Mouse (Mus musculus) layer of hippocampus, adult 11-12 months (tissue): ENCODE data around the gene Ppp1r15a.
"Not testable (repeated sequence)": the region's sequence is repeated elsewhere in the genome, so short reads cannot be mapped to it uniquely, and the experiment has no call there.

Experiments used
- DNase-seq: peaks from one replicate; pipeline ENCODE4 v3.0.0; 2022; ENCODE audit warnings: low spot score

Gene Ppp1r15a

DNA sequence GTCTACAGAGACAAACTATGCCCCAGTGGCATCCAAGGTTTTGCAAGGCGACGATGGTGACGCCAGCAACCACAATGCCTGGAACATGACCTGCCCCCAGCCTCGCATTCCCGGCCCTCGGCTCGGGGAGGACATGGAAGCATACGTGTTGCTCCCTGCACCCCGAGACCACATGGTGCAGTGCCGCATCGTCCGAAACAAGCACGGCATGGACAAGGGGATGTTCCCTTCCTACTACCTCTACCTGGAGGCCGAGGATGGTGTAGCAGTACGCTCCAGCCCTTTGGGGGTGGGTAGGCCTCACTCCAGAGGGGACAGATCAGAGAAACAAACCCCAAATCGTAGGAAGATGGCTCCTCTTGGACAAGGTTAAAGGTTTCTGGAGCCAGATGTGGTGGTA lies 7.5 kb downstream of the Ppp1r15a start:
- DNase-seq = no peak

DNA sequence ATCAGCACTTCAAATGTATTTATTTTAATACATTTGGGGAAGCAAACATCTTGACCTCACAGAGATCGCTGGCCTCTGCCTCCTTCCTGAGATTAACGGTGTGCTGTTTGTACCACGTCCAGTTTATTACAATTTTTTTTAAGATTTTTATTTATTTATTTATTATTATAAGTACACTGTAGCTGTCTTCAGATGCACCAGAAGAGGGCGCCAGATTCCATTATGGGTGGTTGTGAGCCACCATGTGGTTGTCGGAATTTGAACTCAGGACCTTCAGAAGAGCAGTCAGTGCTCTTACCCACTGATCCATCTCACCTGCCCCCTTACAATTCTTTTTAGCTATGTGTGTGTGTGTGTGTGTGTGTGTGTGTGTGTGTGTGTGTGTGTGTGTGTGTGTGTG lies 9.2 kb downstream of the Ppp1r15a start:
- DNase-seq = not testable (repeated sequence)

DNA sequence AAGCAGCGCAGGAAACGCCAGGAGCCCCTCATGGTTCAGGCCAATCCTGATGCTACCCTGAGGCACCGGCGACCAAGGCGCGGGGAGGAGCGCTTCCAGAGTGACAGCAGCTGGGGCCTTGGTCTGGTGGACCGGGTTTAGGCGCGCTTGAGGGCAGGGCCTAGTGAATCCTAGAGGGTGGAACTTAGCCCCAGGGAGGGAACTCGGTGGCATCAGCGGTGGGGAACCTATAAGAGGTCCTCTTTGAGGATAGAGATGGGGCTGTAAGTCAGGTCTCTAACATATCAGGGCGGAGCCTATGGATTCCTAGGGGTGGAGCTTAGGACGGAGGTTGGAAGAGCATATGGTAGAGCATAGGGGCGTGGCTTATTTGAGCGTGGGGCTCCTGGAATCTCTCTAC lies 10.6 kb downstream of the Ppp1r15a start:
- no peak for DNase-seq

DNA sequence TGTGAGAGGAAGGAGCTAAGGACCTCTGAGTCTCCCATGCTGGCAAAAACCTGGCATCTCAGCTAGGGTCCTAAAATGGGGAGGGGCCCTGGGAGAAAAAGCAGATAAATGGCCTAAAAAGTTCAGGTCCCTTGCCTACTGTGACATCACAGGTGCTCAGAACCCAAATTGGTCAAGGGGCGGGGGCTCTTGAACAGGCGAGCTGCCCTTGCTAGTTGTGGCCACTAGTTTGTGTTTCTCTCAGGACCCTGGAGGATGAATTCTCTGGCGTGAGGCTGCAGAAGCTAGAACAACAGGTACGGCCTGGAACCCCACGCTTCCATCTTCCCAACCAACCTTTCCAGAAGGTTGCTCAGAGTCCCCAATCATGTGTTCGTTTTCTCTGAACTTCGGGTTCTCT lies 11.7 kb downstream of the Ppp1r15a start:
- no peak for DNase-seq

DNA sequence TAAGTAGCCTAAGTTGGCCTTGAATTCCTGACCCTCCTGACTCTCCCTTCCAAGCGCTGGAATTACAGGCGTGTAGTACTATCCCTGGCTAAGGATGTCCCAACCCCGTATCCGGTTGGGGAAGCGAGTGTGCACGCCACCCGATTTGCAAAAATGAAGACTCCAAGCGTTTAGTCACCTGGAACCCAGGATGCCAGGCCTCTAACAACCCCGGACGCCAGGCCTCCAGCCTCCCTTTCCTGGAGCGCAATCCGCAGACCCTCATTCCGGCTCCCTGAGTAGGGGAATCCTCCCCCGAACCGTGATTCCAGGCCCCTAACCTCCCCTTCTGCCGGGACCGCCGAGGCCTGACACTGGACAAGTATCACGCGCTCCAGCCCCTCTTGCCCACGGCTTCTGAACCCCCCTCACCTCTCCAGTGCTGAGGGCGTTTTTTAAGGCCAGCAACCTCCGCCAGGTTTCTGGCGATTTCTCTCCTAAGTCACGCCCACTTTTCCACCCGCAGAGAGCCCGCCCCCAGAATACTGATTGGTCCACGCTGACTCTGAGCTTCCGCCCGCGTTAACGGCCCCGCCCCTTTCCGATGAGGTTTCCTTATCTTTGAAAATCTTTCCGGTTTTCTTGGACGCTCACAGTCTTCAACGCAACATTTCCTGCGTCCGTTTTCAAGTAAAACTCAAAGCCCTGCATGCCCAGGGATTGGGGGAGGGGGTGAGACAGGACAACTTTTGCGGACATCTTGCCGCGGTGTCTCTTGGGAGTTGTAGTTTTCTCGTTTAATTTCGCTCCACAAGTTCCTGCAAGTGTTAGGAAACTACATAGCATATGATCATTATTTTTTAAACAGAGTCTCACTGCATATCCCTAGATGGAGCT lies 15.9 kb downstream of the Ppp1r15a start, which contains the start of gene Nucb1:
Gene Nucb1, minus strand, starts transcription at position 495 of the 876 bp plus-strand sequence.
- DNase-seq = peak; percentile 91

DNA sequence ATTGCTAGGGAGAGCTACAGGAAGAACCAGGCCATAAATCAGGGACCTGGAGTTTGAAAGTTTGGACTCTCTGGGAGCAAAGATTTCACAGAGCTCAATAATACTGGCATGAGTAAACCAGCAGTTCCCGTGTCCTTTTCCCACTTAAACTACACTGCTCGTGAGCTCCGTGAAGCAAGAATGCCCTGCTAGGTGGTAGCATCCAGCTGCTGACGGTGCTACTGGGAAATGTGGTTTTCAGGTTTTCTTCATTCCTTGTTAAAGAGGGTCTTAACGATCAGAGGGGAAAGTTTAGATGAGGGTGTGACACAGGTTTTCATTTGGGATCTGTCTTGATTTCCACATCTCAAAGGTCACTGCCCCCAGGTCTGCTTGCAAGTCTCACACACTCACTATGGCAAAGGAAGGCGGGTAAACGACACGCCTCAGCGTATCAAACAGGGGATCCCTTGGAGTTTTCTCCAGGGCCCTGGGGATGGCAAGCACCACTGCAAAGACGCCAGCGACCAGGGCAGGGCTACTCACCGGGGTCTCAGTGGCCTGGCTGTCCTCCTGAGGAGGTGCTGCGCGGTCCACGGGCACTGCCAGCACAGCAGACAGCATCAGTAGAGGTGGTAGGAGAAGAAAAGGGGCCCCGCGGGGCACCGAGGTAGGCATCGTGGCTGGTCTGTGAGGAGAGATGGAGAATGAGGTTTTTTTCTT lies 16.7 kb downstream of the Ppp1r15a start:
- DNase-seq = no peak

DNA sequence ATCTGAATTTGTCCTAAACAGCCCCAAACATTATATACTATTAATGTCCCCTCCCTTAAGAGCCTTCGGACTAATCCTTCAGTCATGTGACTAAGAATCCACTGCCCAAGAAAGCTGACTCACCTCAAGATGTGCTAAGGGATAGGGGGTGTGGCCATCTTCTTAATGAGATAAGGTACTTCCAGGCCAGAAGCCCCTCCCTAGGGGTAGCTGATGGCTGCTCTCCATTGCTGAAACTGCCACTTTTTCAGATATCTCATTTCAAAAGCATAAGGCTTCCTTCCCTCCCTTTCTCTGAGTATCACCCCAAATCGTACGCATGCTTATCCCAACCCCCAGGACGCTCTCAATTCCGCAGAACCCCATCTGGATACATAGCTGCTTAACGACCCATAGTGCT lies 17.5 kb downstream of the Ppp1r15a start:
- no peak for DNase-seq

DNA sequence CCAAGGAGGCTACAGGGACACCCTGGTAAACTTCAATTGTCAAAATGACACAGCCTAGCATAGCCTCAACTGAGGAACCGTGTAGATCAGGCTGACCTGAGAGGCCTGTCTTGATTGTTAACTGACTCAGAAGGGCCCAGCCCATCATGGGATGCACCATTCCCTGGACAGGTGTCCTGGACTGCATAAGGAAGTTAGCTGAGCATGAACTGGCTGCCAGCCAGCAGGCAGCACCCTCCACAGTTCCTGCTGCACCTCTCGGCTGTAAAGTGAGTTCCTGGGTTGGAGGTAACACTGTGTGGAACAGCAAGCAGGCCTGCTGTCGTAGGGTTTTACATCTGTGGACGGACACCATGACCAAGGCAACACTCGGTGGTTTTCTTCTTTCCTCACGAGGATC lies 18.5 kb downstream of the Ppp1r15a start:
- DNase-seq = no peak

DNA sequence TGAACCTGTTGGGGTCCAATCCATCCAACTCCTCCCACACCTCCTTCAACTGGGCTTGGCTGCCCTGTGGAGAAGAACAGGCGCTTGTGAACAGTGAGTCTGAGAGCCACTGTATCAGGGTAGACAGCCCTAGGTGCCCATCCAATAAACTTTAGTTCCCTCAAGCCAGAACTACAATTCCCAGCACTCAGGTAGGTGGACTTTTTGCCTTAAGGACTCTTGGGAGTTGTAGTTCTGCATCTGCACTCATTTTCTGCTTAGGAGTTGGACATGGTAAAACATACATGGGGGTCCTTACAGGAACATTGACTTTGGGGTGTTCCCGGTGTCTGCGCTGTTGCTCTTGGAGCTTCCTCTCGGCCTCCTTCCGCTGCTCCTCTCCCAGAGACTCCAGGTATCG lies 27.6 kb downstream of the Ppp1r15a start:
- DNase-seq = no peak

DNA sequence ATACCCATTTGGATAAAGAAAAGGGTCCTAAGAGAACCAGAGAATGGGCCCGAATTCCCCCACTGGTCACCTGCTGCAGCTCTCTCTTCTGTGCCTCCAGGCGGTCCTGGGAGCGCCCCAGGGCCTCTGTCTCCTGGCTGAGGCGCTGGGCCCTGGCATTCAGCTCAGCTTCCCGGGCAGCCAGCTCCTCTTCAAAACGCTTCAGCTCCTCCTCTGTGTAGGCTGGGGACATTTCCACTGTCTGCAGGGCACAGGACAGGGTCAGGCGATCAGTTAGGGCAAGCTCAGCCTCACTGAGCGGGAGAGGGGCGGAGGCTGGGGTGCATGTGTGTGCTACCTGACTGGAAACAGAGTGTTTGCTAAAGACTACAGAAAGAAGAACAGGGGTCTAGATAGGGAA lies 31.5 kb downstream of the Ppp1r15a start:
- no peak for DNase-seq

DNA sequence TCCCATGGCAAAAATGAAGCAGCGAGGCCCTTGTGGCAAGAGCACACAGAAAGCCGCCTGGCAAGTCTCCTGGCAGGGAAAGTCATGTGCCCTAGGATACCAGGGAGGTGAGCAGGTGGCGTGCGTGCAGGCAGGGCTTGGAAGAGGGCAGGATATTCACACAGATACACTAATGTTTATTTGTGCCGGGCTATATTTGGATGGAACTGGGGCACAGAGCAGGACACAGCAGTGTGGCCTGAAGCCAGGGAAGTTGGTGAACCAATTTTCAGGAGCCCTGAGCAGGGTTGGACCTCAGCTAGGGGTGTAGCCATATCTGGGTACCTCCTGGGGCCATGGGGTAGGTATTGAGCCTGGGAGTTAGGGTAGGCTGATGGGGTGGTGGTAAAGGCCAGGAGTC lies 33.1 kb downstream of the Ppp1r15a start:
- DNase-seq = no peak

DNA sequence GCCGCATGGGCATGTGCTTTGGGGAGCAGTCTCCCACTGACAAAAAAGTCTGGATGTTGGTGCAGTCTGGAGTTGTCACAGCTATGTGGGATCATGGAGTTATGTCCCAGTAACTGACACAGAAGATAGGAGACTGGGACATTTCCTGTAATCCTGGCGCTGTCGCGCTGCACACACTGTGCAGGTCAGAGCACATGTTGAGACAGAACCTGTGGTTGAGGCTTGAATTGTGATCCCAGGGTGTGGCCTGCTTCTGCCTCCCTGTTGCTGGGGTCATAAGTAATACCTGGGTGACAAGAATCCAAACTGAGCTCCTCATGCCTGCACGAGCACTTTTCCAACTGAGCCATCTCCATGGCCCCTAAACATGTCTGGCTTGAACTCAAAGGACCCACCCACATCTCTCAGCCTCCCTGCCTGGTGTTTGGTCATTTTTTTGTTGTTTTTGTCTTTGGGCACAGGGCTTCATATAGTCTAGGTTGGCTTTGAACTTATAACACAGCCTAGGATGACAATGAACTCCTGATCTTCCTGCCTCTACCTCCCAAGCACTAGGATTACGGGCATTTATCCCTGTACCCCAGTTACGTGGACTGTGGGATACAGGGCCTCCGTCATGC lies 33.7 kb downstream of the Ppp1r15a start:
- DNase-seq = no peak

DNA sequence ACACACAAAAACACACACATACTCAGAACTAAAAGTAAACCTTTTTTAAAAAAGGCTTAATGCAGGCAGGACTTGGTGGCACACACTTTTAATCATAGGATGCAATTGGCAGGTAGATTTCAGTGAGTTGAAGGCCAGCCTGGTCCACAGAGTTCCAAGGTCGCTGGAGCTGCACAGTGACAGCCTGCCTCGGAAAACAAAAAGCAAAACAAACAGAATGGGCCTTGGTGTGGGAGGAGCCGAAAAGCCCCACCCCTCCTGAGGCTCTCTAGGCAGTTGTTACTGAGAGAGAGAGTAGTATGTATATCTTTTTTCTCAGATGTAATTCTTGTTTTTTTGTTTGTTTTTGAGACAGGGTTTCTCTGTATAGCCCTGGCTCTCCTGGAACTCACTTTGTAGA lies 34.8 kb downstream of the Ppp1r15a start:
- DNase-seq = no peak

DNA sequence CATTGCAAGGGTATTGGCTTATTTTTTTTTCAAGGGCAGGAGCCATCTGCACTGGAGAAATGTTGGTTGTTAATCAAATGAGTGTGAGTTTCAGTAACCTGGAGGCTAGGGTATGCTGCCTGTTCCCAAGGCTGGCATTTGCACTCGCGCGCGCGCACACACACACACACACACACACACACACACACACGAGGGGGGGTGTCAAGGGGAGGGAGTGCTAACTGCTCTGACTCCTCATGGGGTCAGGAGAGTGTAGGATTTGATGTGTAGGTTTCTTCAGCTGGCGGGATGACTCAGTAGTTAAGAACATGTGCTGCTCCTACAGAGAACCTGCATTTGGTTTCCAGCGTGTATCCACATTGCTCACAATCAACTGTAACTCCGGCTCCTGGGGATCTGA lies 35.2 kb downstream of the Ppp1r15a start:
- no peak for DNase-seq

DNA sequence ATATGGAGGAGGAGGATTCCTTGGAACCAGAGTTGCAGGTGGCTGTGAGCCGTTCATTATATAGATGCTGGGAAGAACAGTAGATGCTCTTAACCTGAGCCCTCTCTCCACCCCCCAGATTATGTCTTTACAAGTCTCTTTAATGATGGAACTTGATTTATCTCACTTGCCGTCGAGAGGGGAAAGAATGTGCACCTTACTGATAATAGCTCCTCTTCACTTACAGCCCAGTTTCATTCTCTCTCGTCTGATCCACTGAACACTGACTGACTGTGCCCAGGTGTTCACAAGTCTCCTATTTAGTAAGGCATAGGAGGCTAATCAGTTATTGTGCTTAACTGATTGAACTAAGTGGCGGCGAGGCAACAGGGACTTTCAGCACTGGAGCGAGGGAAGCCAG lies 36.5 kb downstream of the Ppp1r15a start:
- DNase-seq = no peak

DNA sequence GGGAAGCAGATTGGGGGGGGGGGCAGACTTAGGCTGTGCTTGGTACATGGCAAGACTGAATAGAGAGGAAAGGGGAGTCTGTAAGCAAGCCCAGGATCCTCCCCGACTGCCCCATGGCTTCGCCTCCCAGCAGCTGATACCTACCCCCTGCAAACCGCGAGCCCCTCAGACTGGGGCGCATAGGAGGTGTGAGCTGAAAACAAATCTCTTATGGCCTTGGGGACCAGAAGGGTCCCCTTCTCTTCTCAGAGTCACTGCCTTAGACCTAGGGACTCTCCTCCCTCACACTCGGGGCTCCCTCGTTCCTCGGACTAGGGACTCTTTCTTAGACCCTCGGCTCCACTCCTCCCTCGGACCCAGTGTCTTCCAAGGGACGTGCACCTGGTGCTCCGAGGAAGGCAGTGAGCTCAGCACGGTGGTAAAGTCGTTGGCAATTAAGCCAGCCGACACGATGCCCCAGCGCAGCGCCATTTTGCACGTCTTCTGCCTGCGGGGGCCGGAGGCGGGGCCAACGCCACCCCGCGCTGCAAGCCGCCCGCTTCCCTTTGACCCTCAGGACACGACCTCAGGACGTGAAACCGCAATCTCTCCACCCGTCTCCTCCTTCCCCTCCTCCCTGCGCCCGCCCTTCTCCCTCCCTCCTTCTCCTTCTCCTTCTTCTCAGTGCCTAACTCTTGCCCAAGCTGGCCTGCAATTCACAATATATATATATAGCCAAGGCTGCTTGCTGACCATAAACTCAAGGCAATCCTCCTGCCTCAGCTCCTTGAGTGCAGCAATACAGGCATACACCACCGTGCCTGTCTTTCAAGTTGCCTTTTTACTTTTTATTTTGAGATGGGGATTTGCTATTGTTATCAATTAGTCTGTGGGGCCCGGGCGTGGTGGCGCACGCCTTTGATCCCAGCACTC lies 37.5 kb downstream of the Ppp1r15a start, which contains the start of gene Dhdh:
Gene Dhdh, minus strand, starts transcription at position 513 of the 912 bp plus-strand sequence.
- no peak for DNase-seq

DNA sequence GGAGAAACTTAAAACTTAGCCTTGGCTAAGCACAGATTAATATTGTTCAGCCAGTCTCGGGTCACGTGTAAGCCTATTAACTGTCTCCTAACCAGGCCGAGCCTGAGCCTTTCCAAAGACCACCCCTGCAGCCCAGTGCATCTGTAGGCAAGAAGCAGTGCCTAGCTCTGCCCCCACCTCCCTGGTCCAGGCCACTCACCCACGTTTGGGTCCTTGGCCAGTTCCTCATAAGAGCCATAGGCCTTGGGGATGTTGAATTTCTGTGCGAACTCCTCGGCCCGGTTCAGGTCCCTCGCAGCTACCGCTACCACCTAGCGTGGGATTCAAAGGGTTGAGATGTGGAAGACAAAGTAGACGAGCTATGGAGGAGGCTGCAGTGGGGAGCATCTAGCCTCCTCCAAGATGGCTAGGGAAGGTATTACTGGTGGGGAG lies 38.2 kb downstream of the Ppp1r15a start:
- DNase-seq = no peak

DNA sequence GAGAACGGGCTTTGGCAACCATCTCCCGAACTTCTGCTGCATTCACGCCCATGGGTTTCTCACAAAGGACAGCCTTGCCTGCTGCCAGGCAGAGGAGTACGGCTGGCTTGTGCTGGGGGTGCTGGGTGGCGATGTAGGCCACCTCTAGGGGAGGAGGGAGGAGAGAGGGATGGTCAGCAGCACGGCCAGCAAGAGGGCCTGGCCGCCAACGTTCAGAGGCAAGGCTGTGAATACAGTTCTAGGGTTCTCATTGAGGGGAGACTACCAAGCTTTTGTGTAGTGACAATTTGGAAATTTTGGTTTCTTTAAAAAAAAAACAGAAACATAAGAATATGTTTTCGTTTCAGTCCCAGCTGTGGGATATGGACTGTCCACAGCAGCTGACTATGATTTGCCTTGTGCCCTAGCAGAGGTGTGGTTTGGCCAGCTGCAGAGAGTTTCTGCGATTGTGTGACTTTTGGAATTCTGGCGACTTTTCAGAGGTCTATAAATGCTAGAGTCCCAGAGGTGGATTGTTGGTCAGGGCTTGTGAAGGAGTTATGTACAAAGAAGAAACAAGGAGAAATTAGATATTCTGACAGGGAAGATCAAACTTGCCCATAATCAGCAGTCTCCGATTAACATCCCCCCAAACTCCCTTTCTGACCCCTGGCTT lies 39.2 kb downstream of the Ppp1r15a start, which contains the start of gene Gm45808:
Gene Gm45808, minus strand, starts transcription at position 51 of the 655 bp plus-strand sequence.
- no peak for DNase-seq

DNA sequence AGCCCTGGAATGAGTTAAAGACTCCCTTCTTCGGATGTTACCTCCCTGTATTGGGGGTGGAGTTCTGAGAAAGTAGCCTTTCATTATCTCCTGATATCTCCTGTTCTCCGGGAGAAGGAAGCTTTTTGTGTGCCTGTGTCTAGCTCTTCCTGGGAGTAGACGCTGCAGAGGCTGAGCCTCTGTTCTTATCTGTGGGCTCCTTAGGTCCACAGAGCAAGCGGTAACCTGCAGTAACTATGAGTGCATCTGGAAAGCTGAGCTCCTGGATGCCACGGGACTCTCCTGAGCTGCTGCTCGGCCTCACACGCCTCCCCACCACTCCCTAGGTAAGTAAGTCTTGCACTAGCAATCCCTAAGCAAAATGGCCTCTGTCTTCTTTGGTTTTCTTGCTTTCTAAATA lies 39.9 kb downstream of the Ppp1r15a start:
- no peak for DNase-seq

DNA sequence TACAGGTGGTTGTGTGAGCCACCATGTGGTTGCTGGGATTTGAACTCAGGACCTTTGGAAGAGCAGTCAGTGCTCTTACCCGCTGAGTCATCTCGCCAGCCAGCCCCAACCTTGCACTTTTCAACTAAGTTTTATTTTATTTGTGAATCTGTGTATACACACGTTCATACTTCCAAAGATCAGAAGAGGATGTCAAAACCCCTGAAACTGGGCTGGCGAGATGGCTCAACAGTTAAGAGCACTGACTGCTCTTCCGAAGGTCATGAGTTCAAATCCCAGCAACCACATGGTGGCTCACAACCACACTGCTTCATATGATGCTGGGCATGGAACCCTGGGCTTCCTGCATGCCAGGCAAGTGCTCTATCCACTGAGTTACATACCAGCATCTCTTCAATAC lies 41.1 kb downstream of the Ppp1r15a start:
- DNase-seq = not testable (repeated sequence)

DNA sequence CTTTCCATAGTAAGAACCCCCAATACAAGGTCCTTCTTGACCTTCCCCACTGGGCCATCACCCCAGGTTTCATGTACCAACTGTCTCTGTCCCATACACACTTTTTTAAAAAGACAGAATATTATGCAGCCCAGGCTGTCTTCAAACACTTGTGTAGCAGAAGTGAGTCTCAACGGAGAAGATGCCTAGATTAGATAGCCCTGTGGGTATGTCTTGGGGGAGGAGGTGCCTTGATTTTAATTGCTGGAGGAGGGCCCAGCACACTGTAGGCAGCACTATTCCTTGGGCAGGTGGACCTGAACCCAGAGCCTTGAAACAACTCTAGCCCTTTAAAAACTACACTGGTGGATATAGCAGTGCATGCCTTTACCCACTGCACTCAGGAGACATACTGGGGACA lies 43.9 kb downstream of the Ppp1r15a start:
- no peak for DNase-seq
